Mouse (Mus musculus) testis, adult 2 months (tissue): Measurements from ENCODE around the gene Denr.

Source experiments
- CTCF ChIP-seq: fragments of 200-500 bp; IDR thresholded peaks from 2 replicates; pipeline ENCODE4 v1.5.1; 2012; ENCODE audit warnings: low read depth, mild to moderate bottlenecking, inconsistent platforms, low read length, moderate library complexity; ENCODE audit not compliant: control insufficient read depth, insufficient read depth, insufficient replicate concordance
- POLR2A ChIP-seq: fragments of 200-500 bp; IDR thresholded peaks from 2 replicates; pipeline ENCODE4 v1.6.1; 2012; ENCODE audit warnings: low read depth, mild to moderate bottlenecking, inconsistent platforms, low read length, moderate library complexity; ENCODE audit not compliant: control insufficient read depth

DNA sequence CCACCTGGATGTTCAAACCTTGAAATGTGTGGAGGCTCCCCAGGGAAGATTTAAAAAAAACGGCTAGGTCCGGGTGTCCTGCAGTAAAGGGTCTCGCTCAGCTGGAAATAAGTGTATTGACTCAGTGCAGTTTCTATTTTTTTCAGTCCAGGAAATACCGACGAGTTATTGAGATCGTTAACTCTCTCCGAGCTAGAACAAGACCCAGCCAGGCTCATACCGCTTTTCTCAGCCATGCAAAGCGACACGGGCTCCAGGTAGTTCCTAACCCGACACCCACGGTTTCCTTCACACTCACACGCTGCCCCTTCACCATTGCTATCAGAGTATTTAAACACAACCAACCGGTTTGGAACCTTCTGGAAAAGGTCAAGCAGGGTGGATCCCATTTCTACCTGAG is 28.9 kb upstream of the Denr start:
- TF ChIP-seq CTCF = no peak
- TF ChIP-seq POLR2A = no peak
